Mouse (Mus musculus) intestine, embryonic 14.5 days (tissue): Measurements from ENCODE around the gene Slc25a33. TPM values are rescaled to one million over a fixed set of nuclear protein-coding genes. Genes with fewer than 3 reads are reported as not detected.

Experiments
- ATAC-seq: fragments of 200-750 bp; cut with Nextera tagmentation; replicated peaks from 2 replicates; pipeline ENCODE4 v1.8.0; 2017; ENCODE audit warnings: low read depth, moderate number of reproducible peaks, moderate TSS enrichment, moderate library complexity; ENCODE audit not compliant: low FRiP score, low TSS enrichment
- DNase-seq: peaks from one replicate; pipeline ENCODE4 v3.0.0-alpha.2; 2018; ENCODE audit warnings: low spot score
- H3K27ac ChIP-seq: fragments of 300-500 bp; sonication (generic); 2 replicates; pipeline ENCODE4 v1.5.1; 2014; ENCODE audit warnings: low read depth, mild to moderate bottlenecking, control low read depth
- H3K27me3 ChIP-seq: fragments of 300-500 bp; sonication (generic); replicated peaks from 2 replicates; pipeline ENCODE4 v1.6.1; 2014; ENCODE audit warnings: low read length, control low read depth; ENCODE audit not compliant: control insufficient read depth, insufficient read depth
- H3K36me3 ChIP-seq: fragments of 300-500 bp; sonication (generic); 2 replicates; pipeline ENCODE4 v1.6.1; 2014; ENCODE audit warnings: low read length, control low read depth; ENCODE audit not compliant: control insufficient read depth, insufficient read depth
- H3K4me1 ChIP-seq: fragments of 300-500 bp; sonication (generic); replicated peaks from 2 replicates; pipeline ENCODE4 v1.6.1; 2014; ENCODE audit warnings: low read length, control low read depth, mixed read lengths; ENCODE audit not compliant: control insufficient read depth, insufficient read depth
- H3K4me2 ChIP-seq: fragments of 300-500 bp; sonication (generic); 2 replicates; pipeline ENCODE4 v1.6.1; 2014; ENCODE audit warnings: low read length
- H3K4me3 ChIP-seq: fragments of 300-500 bp; sonication (generic); 2 replicates; pipeline ENCODE4 v1.5.1; 2014; ENCODE audit warnings: low read depth, low read length, control low read depth, mixed read lengths
- H3K9ac ChIP-seq: fragments of 300-500 bp; sonication (generic); 2 replicates; pipeline ENCODE4 v1.6.1; 2014; ENCODE audit warnings: mild to moderate bottlenecking, low read length
- H3K9me3 ChIP-seq: fragments of 300-500 bp; sonication (generic); 2 replicates; pipeline ENCODE4 v1.6.1; 2016; ENCODE audit warnings: low read length, control low read depth; ENCODE audit not compliant: control insufficient read depth
- WGBS: fragments of 180-500 bp; shearing (Covaris S2); extraction: QIAGEN DNeasy Blood & Tissue Kit; methylation state at CpG from one replicate; pipeline ENCODE4 v1.1.7; 2014; 5-methylcytosine and 5-hydroxymethylcytosine counted together
- polyA plus RNA-seq: library from polyadenylated mRNA; unstranded; fragments of >200 nt; fragmentation: Nextera tagmentation; extraction: Ambion mirVana; gene quantifications from 2 replicates; pipeline ENCODE4 v1.2.1, GENCODE M21; 2014

Gene Slc25a33
- polyA plus RNA-seq: 11.6 and 12.8 TPM in 2 replicates

DNA sequence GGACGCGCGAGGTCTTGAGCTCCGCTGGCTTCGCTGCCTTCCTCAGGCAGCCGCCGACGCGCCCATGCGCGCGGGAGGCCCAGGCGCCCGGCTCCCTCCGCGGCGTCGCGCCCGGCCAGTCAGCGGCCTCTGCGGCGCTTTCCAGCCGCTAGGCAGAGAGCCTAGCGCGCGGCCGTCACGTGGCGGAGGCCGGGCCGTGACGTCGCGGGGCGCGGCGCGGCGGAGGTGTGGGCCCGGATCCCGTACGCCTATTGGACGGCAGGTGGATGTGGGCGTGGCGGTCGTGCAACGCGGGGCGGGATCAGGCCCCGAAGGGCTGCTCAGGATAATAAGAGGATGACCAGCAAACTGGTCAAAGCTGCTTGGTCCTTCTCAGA is at the start of gene Slc25a33:
Gene Slc25a33, minus strand, starts transcription at position 184 of the 377 bp plus-strand sequence.
- ATAC-seq (peak; percentile 98), DNase-seq (peak; percentile 94)
- H3K9ac ChIP-seq: peak within 1 kb of the TSS; percentile 80
- under 1% methylated on average over 51 of the region's 51 CpGs for WGBS
- peak within 1 kb of the TSS; percentile 62 for H3K27ac ChIP-seq
- H3K9me3 ChIP-seq: no peaks in the 10 kb centered on the region
- H3K36me3 ChIP-seq: no peaks in the 10 kb centered on the region
- H3K4me1 ChIP-seq: peaks cover 8% of the 10 kb centered on the region
- peak within 1 kb of the TSS; percentile 99 for H3K4me2 ChIP-seq
- H3K4me3 ChIP-seq: peak within 1 kb of the TSS; percentile 74
- no peaks in the 10 kb centered on the region for H3K27me3 ChIP-seq

GRCm38 (mm10) chr4:149822586-149823196 is 48.6 kb upstream of the Slc25a33 start:
- Histone ChIP-seq H3K4me1 (peaks cover 3% of the 10 kb centered on the region; the same call in 1 of the 2 replicates), H3K4me2 (no peak overlapping the region), H3K27ac (0 out of 2 replicates have a peak overlapping the region, but pooled peaks have one; percentile 24), H3K9ac (no peak overlapping the region), H3K9me3 (no peaks in the 10 kb centered on the region), H3K27me3 (no peaks in the 10 kb centered on the region), H3K4me3 (no peak overlapping the region), H3K36me3 (no peaks in the 10 kb centered on the region)
- 71% methylated on average over 7 of the region's 7 CpGs for WGBS
- ATAC-seq (no peak), DNase-seq (no peak)

DNA sequence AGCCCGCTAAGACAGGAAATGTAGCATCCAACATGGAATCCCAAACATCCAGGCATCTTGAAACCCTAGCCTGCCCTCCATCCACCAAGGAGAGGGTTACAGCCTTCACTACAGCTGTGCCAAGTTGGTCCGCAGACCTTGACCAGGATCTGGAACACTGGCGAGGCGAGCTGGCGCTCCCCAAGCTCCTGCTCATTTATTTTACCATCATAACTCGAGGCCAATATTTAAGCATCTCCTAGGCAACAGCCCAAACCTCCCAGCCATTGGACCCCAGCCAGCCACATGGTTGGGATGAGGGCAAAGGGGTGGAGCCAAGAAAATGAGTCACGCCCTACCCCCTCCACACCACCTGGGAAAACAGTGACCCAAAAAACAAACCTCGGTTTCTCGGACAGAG is 48.0 kb upstream of the Slc25a33 start:
- peaks cover 3% of the 10 kb centered on the region; the same call in 1 of the 2 replicates for H3K4me1 ChIP-seq
- ATAC-seq (peak; percentile 67), DNase-seq (peak; percentile 63)
- no peaks in the 10 kb centered on the region for H3K36me3 ChIP-seq
- peak overlapping the region; percentile 24; the same call in 1 of the 2 replicates for H3K27ac ChIP-seq
- WGBS: 54% methylated on average over 9 of the region's 9 CpGs
- no peaks in the 10 kb centered on the region for H3K27me3 ChIP-seq
- H3K9me3 ChIP-seq: no peaks in the 10 kb centered on the region
- H3K9ac ChIP-seq: no peak overlapping the region
- H3K4me3 ChIP-seq: no peak overlapping the region
- no peak overlapping the region for H3K4me2 ChIP-seq

- WGBS: 42% methylated on average over 6 of the region's 6 CpGs
- peaks cover 3% of the 10 kb centered on the region; the same call in 1 of the 2 replicates for H3K4me1 ChIP-seq
- no peak for DNase-seq
- no peaks in the 10 kb centered on the region for H3K9me3 ChIP-seq
- H3K36me3 ChIP-seq: no peaks in the 10 kb centered on the region
- no peak overlapping the region for H3K4me2 ChIP-seq
- ATAC-seq: 0 out of 2 replicates have a peak, but pooled peaks have one; percentile 42
- no peaks in the 10 kb centered on the region for H3K27me3 ChIP-seq
- H3K4me3 ChIP-seq: no peak overlapping the region
- H3K27ac ChIP-seq: no peak overlapping the region
- H3K9ac ChIP-seq: no peak overlapping the region
Observed at GRCm38 (mm10) chr4:149820569-149820968, 46.5 kb upstream of the Slc25a33 start.

DNA sequence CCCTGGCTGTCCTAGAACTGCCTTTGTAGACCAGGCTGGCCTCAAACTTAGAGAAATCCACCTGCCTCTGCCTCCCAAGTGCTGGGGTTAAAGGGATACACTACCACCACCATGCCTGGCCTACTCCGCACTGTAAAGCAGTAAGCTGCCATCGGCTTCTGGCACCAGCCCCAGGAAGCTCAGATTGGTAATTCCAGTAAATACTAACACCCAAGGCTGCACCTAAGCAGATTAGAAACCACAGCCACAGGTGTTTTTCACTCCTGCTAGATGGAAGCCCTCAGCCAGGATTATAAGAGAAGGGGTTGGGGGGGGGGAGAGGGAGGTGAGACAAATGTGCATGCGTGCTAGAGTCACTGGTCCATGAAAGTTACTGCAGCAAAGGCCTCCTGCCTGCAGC is 45.1 kb upstream of the Slc25a33 start:
- Histone ChIP-seq H3K4me2 (no peak overlapping the region), H3K4me1 (peaks cover 3% of the 10 kb centered on the region; the same call in 1 of the 2 replicates), H3K36me3 (no peaks in the 10 kb centered on the region), H3K4me3 (no peak overlapping the region), H3K9ac (no peak overlapping the region), H3K27ac (no peak overlapping the region), H3K27me3 (no peaks in the 10 kb centered on the region), H3K9me3 (no peaks in the 10 kb centered on the region)
- ATAC-seq (no peak), DNase-seq (no peak)
- WGBS: 80% methylated on average over 3 of the region's 3 CpGs

DNA sequence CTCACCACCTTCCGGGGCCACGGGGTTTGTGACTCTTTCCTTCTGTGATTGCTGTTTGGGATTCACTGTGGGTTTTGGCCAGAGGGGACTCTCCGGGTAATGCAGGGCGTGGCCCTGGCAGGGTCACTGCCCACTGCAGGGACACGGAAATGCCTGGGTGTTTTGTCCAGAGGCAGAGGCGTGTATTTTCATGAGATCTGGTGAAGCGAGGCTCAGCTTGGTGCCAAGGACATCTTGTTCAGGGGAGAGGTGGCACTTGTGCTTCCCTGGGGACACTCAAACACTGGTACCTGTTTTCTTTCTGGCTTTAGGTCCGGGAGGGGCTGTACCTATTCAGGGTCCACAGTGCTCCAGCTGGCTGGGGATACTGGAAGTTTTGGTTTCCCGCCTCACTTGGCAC is 42.5 kb upstream of the Slc25a33 start:
- WGBS: 89% methylated on average over 9 of the region's 9 CpGs
- no peak for DNase-seq
- no peak overlapping the region for H3K4me2 ChIP-seq
- ATAC-seq: no peak
- no peaks in the 10 kb centered on the region for H3K27me3 ChIP-seq
- no peak overlapping the region for H3K27ac ChIP-seq
- H3K4me3 ChIP-seq: no peak overlapping the region
- no peak overlapping the region for H3K9ac ChIP-seq
- no peaks in the 10 kb centered on the region for H3K4me1 ChIP-seq
- no peaks in the 10 kb centered on the region for H3K9me3 ChIP-seq
- no peaks in the 10 kb centered on the region for H3K36me3 ChIP-seq

GRCm38 (mm10) chr4:149815586-149815985 is 41.5 kb upstream of the Slc25a33 start:
- H3K4me1 ChIP-seq: no peaks in the 10 kb centered on the region
- no peak for DNase-seq
- no peak overlapping the region for H3K27ac ChIP-seq
- no peak overlapping the region for H3K4me2 ChIP-seq
- no peaks in the 10 kb centered on the region for H3K9me3 ChIP-seq
- H3K36me3 ChIP-seq: no peaks in the 10 kb centered on the region
- H3K4me3 ChIP-seq: no peak overlapping the region
- H3K9ac ChIP-seq: no peak overlapping the region
- WGBS: 89% methylated on average over 14 of the region's 14 CpGs
- no peak for ATAC-seq
- H3K27me3 ChIP-seq: 0 out of 2 replicates have a peak, but pooled peaks cover under 1% of the 10 kb centered on the region

GRCm38 (mm10) chr4:149813409-149814184 is 39.5 kb upstream of the Slc25a33 start:
- DNase-seq: no peak
- no peak for ATAC-seq
- Histone ChIP-seq H3K9me3 (no peaks in the 10 kb centered on the region), H3K4me1 (no peaks in the 10 kb centered on the region), H3K27ac (no peak overlapping the region), H3K4me3 (no peak overlapping the region), H3K9ac (no peak overlapping the region), H3K27me3 (0 out of 2 replicates have a peak, but pooled peaks cover 6% of the 10 kb centered on the region), H3K4me2 (no peak overlapping the region), H3K36me3 (no peaks in the 10 kb centered on the region)
- WGBS: 52% methylated on average over 14 of the region's 14 CpGs
